Mouse (Mus musculus): ENCODE results near the gene Cpsf6.

Gene Cpsf6

DNA sequence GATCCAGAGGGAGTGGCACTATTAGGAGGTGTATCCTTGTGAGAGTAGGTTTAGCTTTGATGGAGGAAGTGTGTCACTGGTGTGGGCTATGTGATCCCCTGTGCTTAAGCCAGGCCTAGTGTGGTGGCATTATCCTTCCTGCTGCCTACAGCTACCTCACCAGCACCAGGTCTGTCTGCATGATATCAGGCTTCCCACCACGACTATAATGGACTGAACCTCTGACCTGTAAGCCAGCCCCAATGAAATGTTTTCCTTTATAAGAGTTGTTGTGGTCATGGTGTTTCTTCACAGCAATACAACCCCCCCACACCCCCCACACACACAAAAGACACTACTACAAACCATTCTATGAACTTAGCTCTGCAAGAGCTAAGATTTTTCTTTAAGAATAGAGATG, 34.9 kb upstream of the Cpsf6 start:
- DNase-seq (ENCODE audit: low spot score in 2 of 2): no peak

DNA sequence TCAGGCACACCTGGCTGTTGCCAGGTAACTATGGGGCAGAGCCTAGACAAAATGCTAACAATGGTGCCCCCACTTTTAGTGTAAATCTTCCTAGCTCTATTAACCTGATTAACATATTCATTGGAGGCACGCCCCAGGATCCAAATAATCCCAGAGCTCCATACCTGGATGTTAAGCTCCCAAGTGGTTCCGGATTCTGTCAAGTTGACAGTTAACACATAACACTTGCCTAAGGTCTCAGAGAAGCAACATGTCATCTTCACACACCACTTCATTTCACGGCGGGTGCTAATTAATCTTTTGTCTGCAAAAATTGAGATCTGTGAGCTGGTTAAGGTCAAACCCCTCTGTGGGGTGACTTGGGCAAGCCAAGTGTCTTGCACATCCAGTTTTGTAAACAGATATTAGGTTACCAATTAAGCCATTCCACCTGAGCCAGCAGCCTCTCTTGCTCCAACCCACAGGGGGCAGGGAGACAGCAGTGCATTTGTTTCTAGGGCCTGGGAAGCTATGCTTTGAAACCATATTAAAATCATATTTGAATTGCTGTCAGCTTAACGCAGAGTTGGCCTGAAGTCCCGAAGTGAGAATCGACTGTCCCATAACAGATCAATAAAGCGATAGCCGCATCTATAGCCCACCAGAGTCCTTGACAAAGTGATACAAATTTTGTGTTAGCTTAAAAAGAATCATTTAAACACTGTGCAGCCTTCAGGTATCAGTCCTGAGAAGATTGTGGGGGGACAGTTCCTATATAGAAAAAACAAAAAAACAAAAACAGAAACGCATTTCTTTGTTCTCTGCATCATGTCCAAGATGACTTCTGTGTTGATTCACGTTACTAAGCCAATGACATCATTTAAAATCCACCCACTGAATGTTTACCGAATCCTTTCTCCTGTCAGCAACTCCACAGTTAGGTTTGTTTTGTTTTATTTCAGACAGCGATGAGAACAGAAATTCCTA, 34.0 kb upstream of the Cpsf6 start:
- no peak for DNase-seq (ENCODE audit: low spot score in 2 of 2)

DNA sequence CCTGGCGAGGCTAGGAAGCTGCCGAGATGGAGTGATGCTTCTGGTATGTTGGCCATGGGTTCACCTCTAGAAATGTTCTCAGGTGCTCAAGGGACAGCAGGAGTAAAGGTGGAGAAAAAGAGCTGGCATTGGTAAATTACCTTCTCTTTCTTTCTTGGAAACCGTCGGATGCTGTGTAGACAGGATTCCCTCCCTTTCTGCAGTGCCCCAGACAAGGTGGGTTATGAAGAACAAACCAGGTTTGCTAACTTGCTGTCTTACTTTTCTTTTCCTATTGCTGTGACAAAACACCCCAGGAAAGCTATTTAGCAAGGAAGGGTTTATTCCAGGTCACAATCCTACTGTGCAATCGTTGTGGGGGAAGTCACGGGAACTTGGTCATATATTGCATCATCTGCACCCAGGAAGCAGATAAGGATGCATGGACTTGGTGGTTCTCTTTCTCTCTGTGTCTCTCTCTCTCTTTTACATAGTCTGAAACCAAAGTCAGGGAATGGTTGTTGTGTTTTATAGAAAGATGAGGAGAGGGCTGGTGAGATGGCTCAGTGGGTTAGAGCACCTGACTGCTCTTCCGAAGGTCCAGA, 32.8 kb upstream of the Cpsf6 start:
- DNase-seq (ENCODE audit: low spot score in 2 of 2): no peak

DNA sequence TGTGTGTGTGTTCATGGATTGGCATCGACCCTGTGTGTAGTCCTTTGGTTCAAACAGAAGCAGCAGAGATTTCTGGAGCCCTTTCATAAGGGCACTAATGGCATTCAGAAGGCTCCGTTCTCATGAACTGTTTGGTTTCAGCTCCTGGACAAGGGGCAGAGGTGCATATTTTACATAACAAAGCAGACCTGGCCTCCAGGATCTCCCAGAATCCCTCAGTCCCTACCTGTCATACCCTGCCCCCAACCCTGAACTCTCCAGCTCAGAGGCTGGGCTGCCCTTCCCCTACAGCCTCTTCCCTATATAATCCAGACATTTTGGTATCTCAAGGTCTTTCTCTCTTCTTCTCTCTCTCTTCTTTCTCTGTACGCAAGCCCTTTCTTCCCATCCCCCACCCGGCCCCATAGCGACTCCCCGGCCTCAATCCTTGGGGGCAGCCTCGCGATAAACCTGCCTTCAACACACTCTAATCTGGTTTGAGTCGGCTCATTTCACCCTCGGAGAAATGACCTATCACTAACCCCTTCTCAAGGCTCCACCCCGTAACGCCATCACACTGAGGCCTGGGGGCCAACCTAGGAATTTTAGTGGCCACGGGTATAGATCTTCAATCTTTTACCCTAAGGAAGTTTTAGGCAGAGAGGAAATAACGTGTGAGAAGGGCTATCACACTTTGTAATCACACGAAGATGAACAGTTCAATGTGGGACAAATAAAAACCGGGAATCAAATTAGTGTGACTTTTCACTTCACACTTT, 32.1 kb upstream of the Cpsf6 start:
- DNase-seq (ENCODE audit: low spot score in 2 of 2): no peak

DNA sequence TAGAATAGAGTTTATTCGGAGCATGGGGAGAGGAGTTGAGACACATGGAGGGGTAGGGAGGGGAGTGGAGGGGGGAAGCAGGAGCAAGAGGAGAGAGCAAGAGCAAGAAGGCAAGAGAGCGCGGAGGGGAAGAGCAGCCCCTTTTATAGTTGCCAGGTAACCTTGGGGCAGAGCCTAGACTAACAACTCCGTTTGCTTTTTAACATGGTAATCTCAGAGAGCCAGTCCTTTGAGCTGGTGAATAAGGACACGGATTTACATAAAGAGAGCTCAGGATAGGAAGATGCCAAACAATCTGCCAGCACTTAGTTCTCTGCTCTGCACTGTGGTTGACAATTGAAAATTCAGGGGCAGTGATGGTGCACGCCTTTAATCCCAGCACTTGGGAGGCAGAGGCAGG, 31.3 kb upstream of the Cpsf6 start:
- no peak for DNase-seq (ENCODE audit: low spot score in 2 of 2)

DNA sequence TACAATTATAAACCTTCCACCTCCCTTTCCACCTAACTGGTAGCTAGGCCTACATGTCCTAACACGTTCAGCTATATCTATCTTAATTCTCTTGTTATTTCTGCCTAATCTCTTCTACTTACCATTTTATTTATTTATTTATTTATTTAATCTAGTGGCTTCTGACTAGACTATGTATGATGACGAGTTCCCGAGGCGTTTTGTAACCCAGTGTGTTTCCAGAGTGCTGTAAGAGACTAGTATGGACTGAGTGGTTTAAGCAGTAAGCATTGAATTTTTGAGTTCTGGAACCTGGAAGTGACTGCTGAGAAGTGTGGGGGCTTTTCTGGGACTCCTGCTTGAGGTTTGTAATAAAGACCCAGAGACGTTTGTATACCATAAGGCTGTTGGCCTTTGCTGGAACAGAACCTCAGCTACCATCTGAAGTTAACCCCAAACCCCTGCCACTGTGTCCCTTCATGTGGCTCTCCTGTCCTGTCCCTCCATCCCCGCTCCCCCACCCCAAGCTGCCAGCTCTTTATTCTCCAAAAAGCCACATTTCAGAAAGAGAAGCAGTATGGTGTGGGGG, 30.8 kb upstream of the Cpsf6 start:
- no peak for DNase-seq (ENCODE audit: low spot score in 2 of 2)

DNA sequence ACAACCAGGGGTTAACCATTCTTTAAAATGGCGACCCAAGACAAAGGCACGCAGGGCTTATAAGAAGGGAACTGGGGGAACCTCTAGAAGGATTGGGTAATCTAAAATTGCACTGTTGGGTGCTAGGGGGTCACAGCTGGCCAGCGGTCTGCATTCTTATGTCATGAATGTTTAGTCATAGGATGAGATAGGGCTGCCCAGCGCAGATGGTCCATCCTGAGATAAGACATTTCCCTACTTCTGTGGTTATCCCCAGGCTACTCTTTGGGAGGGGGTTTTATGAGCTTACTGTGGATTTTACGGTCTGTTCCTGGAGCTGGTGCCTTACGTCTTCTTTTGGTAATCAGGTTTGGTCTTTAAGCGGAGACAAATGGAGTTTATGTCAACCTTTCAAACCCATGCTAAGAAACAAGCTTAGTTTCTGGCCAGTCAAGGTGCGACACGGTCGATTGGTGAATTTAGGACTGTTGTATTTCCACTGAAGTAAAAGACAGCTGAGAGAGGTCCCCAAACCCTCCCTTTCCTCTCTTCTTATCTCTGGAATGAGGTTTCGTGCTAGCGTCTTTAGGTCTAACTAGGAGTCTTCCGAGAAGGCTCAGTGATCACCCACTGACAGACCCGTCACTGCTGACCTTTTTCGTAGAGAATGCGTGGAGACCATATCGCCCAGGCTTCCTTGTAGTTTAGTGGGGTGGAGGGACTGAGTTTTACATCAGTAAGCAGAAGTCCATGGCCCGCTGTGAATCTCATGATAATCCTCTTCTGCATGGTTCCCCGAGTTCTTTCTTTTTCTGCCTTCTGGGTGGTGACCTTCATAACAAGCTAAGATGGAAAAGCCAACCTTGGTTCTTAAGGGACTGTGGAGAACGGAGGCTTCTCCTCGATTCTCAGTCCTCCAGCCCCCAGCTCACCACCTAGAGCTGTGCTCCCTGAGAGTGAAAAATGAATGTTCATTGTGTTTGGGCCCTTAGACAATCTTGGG, 29.8 kb upstream of the Cpsf6 start:
- no peak for DNase-seq (ENCODE audit: low spot score in 2 of 2)

DNA sequence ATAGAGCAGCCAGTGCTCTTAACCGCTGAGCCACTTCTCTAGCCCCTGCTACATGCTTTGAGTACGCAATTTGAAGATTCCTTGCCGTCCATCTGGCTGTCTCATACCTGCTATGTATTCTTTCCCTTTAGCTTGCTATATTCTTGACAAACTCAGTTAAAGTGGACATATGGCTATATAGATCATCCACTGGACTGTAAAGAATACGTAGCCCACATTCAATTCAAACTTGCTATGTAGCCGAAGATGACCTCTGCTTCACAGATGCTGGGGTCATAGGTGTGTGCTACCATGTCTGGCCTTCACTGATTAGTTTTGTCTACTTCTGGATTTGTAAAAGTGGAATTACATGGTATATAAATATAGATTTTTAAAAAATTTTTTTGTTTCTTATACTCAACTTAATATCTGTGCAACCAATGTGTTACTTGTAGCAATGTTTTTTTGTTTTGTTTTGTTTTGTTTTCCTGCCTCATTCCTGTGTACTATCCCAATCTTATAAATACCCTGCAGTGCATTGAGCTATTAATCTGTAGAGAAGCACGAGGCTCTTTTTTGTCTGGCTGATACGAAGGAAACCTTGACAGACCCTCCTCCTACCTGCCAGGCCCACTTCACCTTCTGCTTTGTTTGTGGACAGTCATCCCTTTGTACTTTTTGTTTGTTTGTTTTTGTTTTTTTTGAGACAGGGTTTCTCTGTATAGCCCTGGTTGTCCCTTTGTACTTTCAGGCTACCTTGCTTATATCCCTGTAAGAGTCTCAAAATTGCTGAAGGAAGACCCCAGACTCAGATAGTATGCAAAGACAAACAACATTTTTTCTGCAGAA, 28.9 kb upstream of the Cpsf6 start:
- no peak for DNase-seq (ENCODE audit: low spot score in 2 of 2)

DNA sequence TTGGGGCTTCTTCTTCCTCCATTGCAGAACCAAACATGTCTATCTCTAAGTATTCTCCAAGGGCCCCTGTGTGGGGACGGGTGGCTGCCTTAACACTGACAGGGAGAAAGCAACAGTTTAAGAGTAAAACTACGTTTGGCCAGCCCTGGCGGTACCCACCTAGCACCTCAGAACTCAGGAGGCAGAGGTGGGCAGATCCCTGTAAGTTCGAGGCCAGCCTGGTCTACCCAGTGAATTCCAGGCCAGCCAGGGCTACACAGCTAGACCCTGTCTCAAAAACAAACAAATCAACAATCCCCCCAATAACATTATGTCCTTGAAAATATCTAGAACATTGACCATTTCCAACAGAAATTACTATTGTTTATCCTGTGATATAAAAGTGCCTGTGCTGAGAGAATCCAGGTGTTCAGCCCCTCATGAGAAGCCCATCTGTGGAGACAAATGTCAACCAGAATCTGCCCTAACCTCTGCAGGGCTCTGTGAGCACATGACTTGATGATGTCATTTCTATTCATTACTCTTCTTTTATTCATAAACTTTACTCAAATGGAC, 28.0 kb upstream of the Cpsf6 start:
- DNase-seq (ENCODE audit: low spot score in 2 of 2): no peak

DNA sequence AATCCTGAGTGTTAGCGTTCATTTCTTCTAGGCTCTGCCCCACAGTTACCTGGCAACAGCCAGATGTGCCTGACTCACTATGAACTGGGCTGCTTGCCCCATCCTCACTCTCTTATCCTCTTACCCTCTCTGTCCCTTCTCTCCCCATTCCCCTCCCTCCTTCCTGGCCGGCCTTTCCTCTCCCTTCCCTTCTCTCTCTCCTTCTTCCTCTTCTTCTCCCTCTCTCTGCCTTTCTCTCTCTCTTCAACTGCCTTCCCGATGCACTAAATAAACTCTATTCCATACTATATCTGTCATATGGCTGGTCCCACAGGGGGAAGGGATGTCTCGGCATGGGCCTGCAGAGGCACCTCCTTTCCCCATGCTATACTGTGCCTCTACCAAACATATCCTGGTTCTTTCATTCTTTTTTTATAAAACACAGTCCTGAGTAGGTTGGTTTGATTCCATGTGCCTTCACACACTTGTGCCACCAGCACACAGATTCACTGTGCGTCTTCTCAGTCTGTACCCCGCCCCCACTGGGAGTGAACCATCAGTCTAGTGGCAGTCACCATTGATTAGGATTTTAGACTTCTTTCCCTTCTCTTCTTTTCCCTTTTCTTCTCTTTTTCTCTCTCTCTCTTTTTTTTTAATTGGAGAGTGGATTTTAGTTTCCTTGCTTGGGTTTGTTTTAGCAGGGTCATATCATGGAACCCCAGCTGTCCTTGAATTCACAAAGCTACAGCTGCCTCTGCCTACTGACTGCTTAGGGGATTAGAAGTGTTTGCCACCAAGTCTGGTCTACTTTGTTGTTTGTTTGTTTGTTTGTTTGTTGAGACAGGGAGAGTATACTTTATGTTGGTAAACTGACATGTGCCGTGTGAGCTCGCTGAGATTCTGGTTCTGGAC, 27.3 kb upstream of the Cpsf6 start:
- no peak for DNase-seq (ENCODE audit: low spot score in 2 of 2)

DNA sequence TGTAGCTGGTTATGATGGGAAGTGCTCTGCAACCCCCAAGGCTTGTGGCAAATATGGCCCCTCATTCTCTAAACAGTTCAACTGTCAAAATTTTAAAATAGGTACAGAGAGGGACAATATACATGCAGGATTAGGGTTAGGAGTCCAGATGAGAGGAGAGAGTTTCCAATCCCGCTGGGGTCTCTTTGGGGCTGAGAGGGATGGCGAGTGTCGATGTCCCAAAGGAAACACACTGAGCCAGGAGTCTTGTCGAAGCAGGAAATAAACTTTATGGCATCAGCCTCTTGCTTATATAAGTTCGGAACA, 26.4 kb upstream of the Cpsf6 start:
- DNase-seq (ENCODE audit: low spot score in 2 of 2): no peak

DNA sequence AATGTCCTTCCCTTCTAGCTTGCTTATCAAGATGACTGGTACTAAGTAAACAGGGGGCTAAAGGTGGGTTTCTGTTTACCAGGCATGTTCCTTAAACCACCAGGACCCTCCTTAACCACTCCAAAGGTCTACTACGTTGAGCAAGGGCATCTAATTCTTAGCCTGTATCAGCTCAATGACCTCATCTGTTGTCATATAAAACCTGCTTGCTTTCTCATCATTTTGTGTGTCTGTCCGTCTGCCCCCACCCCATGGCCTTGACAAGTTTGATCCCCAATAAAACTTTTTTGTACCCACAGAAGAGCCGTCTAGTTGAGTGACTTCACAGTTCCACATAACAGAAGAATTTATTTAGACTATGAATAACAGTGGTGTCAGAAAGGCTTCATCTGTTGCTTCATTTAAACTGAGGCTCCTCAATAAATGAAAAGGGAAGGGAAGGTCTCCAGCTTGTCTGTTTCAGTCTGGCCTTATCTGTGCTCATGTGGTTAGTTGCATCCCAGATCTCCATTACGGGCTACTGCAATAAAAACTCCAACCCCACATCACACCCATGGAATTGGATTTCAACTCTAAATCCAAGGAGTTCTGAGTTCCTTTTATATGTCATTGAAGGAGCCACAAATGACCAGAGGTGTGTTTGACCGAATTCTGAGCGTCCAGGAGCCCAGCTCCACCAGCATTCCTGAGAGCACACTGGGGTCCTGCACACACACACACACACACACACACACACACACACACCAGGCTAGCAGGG, 25.9 kb upstream of the Cpsf6 start:
- DNase-seq (ENCODE audit: low spot score in 2 of 2): no peak

DNA sequence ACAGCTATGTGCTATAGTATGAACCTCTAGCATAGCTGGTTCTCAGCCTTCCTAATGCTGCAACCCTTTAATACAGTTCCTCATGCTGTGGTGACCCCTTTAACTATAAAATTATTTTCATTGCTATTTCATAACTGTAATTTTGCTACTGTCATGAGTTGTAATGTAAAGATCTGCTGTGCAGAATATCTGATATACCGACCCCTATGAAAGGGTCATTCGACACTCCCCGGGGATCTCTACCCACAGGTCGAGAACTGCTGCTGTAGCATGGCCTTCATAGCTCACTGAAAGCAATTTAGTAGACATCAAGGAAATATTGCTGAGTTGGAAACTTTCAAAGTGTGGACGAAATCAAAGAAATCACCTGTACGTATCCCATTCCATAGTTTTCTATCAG, 24.6 kb upstream of the Cpsf6 start:
- no peak for DNase-seq (ENCODE audit: low spot score in 2 of 2)

DNA sequence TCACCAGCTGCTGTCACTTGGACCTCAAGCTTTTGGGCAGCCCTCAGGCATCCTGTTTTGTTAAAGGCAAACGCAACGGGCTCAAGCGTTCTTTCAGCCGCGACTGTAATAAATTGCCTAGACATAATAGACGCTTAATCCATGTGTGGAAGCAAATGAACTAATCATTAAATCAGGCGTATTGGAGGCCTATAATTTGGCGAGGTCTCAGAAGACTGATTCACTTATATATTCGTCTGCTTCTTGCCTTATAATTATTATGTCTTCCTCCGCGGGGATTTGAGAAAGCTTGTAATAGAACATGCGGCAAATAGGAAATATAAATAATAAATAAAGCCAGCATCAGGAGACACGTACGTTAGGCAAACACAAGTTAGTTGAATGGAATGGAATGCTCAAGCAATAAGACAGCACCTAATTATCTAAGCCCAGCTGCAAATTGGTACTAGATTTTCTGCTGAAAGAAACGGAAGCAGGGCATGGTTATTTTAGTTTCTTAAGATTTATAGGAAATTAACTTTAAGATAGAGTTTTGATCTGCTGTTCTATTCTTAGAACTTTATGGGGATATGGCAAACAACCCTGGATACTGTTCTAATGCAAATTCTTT, 23.6 kb upstream of the Cpsf6 start:
- DNase-seq (ENCODE audit: low spot score in 2 of 2): no peak

DNA sequence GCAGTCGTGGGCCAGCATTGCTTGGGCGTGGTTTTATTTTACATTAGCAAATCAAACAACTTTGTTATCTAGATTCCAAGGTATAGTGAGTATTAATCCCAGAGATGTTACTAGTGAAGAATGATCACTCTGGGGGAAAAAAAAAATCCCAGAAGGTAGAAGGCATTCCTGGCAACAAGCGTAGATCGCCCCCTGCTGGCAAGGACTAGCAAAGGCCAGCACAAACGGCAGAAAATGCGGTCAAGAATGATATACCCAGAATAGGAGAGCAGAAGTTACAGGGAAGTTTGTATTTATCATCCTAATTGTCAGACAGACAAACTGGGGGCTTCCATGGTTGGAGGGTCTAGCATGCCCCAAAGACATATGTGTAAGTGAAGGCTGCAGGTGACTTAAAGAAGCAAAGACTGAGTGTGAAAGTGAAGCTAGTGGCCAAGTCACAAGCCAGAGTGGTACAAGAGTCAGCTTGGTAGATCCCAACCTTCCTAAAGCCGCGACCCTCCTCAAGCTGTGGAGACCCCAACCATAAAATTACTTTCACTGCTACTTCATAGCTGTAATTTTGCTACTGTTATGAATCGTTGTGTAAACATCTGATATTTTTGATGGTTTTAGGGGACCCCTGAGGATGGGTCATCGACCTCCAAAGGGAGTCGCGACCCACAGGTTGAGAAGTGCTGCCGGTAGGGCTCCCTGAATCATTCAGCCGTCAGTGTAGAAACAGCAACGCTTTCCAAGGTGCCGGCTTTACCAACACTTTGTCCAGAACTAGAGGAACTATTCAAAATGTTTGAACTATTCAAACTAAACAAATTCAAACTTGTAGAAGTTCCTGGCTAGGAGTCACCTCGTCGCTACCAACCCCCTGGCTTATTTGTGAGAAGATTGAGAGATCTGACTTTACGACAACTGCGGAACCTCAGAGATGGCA, 22.9 kb upstream of the Cpsf6 start:
- DNase-seq (ENCODE audit: low spot score in 2 of 2): peak in 1 of 2 experiments; percentile 46

DNA sequence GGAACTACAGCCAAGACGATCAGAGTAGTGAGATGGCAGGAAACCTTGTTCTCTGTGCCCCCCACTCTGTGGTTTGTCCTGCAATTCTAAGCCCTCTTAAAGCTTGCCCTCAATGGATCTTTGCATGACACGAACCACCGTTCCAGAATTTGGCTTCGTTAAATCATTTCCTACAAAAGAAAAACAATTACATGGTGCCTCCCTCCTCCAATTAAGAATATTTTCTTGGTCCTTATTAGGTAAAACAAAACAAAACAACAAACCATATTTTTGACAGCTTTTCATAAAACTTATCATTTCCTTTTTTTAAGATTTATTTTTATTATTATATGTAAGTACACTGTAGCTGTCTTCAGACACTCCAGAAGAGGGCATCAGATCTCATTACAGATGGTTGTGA, 21.5 kb upstream of the Cpsf6 start:
- no peak for DNase-seq (ENCODE audit: low spot score in 2 of 2)

Data from spleen, postnatal 14 days (tissue).